Mouse (Mus musculus) lung, postnatal 0 days (tissue): ENCODE results near the gene Tex35.

Experiments
- CTCF ChIP-seq: IDR thresholded peaks from 2 replicates; pipeline ENCODE4 v1.5.1; 2016; ENCODE audit warnings: antibody characterized with exemption, mild to moderate bottlenecking
- EP300 ChIP-seq: IDR thresholded peaks from 2 replicates; pipeline ENCODE4 v1.6.1; 2016; ENCODE audit warnings: antibody characterized with exemption, mild to moderate bottlenecking, control low read depth

DNA sequence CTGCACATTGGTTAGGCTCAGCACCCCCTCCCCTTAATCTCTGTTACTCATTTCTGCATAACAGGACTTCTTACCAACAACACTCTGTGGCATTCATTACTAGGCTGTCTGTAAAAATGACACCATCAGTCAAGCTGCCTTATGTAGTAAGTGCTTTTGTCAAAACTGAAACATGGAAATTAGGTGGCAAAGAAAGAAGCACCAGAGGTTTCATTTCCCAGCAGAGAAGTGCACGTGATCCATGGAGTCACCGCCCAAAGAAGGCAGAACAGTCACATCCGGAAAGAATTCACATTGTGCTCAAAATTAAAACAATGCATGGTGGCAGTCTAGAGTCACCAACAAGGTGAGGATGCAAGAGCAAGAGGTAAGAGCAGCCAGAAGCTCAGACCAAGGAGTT is 32.5 kb upstream of the Tex35 start:
- TF ChIP-seq EP300 (no peak), CTCF (no peak)
